Mouse (Mus musculus) cerebellum, adult 2 months (tissue): ENCODE measurements around the gene Clca3a2.
"Not testable (repeated sequence)": the region's sequence is repeated elsewhere in the genome, so short reads cannot be mapped to it uniquely, and the experiment has no call there.

Source experiments
- CTCF ChIP-seq: fragments of 200-500 bp; IDR thresholded peaks from 2 replicates; pipeline ENCODE4 v1.5.1; 2011; ENCODE audit warnings: low read depth, mild to moderate bottlenecking, control low read depth, low read length, moderate library complexity, borderline replicate concordance; ENCODE audit not compliant: insufficient read depth
- POLR2A ChIP-seq: fragments of 200-500 bp; IDR thresholded peaks from 2 replicates; pipeline ENCODE4 v1.6.1; 2011; ENCODE audit warnings: low read length, control low read depth, borderline replicate concordance; ENCODE audit not compliant: insufficient read depth

- not testable (repeated sequence) for TF ChIP-seq CTCF, POLR2A
Measured at GRCm38 (mm10) chr3:144756103-144756502, 63.2 kb downstream of the Clca3a2 start.
